Mouse (Mus musculus) liver, adult 2 months (tissue): ENCODE measurements around the gene Ap4m1. TPM values are rescaled to one million over a fixed set of nuclear protein-coding genes. Genes with fewer than 3 reads are reported as not detected.

Source experiments
- DNase-seq: peaks from one replicate; pipeline ENCODE4 v3.0.0-alpha.2; 2011; ENCODE audit warnings: low read depth, low spot score; ENCODE audit errors: extremely low read depth
- H3K27ac ChIP-seq: fragments of 200-500 bp; replicated peaks from 2 replicates; pipeline ENCODE4 v1.5.1; 2012; ENCODE audit warnings: low read depth, mild to moderate bottlenecking, control low read depth, inconsistent platforms, low read length; ENCODE audit not compliant: insufficient read depth
- H3K27me3 ChIP-seq: fragments of 200-500 bp; 2 replicates; pipeline ENCODE4 v1.6.1; 2012; ENCODE audit warnings: mild to moderate bottlenecking, moderate library complexity, low read length, inconsistent platforms; ENCODE audit not compliant: control insufficient read depth, insufficient read depth
- H3K36me3 ChIP-seq: fragments of 200-500 bp; 2 replicates; pipeline ENCODE4 v1.6.1; 2012; ENCODE audit warnings: low read length, inconsistent platforms; ENCODE audit not compliant: control insufficient read depth, insufficient read depth
- H3K4me1 ChIP-seq: fragments of 200-500 bp; 2 replicates; pipeline ENCODE4 v1.6.1; 2011; ENCODE audit warnings: low read length; ENCODE audit not compliant: control insufficient read depth, insufficient read depth
- H3K4me3 ChIP-seq: fragments of 200-500 bp; 2 replicates; pipeline ENCODE4 v1.5.1; 2011; ENCODE audit warnings: low read depth, mild to moderate bottlenecking, control low read depth, low read length, moderate library complexity; ENCODE audit not compliant: insufficient read depth
- H3K79me2 ChIP-seq: fragments of 200-500 bp; 2 replicates; pipeline ENCODE4 v1.6.1; 2012; ENCODE audit warnings: inconsistent platforms, mild to moderate bottlenecking, low read length, moderate library complexity; ENCODE audit not compliant: control insufficient read depth, insufficient read depth
- H3K9ac ChIP-seq: fragments of 200-500 bp; 2 replicates; pipeline ENCODE4 v1.6.1; 2012; ENCODE audit warnings: low read depth, mild to moderate bottlenecking, control low read depth, inconsistent platforms, low read length
- CTCF ChIP-seq: fragments of 200-500 bp; IDR thresholded peaks from 2 replicates; pipeline ENCODE4 v1.5.1; 2011; ENCODE audit warnings: low read depth, low read length, control low read depth
- POLR2A ChIP-seq: fragments of 200-500 bp; IDR thresholded peaks from 2 replicates; pipeline ENCODE4 v1.6.1; 2011; ENCODE audit warnings: low read length, control low read depth; ENCODE audit not compliant: insufficient read depth; ENCODE audit errors: extremely low read depth
- WGBS: fragments of 180-500 bp; shearing (Covaris S2); methylation state at CpG from one replicate; pipeline ENCODE4 v1.1.7; 2018; 5-methylcytosine and 5-hydroxymethylcytosine counted together
- polyA plus RNA-seq: library from polyadenylated mRNA; depleted of rRNA; stranded (reverse); fragments of >200 nt; gene quantifications from 2 replicates; pipeline ENCODE4 v1.2.3, GENCODE M21; 2012; rRNA removed
- total RNA-seq: library from RNA; depleted of rRNA; stranded (reverse); fragments of >200 nt; gene quantifications from 2 replicates; pipeline ENCODE4 v1.2.3, GENCODE M21; 2014; rRNA removed

Ap4m1 gene
- total and polyA plus RNA-seq, 2 experiments = 9.6 to 14.8 TPM

GRCm38 (mm10) chr5:138223287-138223686 lies 51.5 kb downstream of the Ap4m1 start:
- no peaks in the 10 kb centered on the region for H3K4me1 ChIP-seq
- no peak overlapping the region for H3K27ac ChIP-seq
- TF ChIP-seq CTCF (no peak), POLR2A (no peak)
- H3K36me3 ChIP-seq = no peaks in the 10 kb centered on the region
- no peak overlapping the region for H3K9ac ChIP-seq
- no peak for DNase-seq
- no peak overlapping the region for H3K4me3 ChIP-seq
- WGBS = 44% methylated on average over 3 of the region's 3 CpGs
- H3K79me2 ChIP-seq = no peaks in the 10 kb centered on the region
- no peaks in the 10 kb centered on the region for H3K27me3 ChIP-seq

- H3K36me3 ChIP-seq = no peaks in the 10 kb centered on the region
- DNase-seq = no peak
- no peak within 1 kb of the TSS for H3K4me3 ChIP-seq
- no peak within 1 kb of the TSS for H3K9ac ChIP-seq
- 59% methylated on average over 2 of the region's 2 CpGs for WGBS
- H3K27ac ChIP-seq = no peak within 1 kb of the TSS
- TF ChIP-seq CTCF (no peak), POLR2A (no peak)
- H3K27me3 ChIP-seq = no peaks in the 10 kb centered on the region
- H3K79me2 ChIP-seq = no peaks in the 10 kb centered on the region
- no peaks in the 10 kb centered on the region for H3K4me1 ChIP-seq
Observed at GRCm38 (mm10) chr5:138225700-138226099, 53.9 kb downstream of the Ap4m1 start, which contains the start of gene Nxpe5. Nxpe5 (plus strand) TSS chr5:138225898.

GRCm38 (mm10) chr5:138226491-138226890 lies 54.7 kb downstream of the Ap4m1 start:
- DNase-seq = no peak
- H3K27me3 ChIP-seq = no peaks in the 10 kb centered on the region
- H3K4me3 ChIP-seq = no peak overlapping the region
- no peak overlapping the region for H3K9ac ChIP-seq
- H3K36me3 ChIP-seq = no peaks in the 10 kb centered on the region
- no peak overlapping the region for H3K27ac ChIP-seq
- WGBS = 83% methylated on average over 4 of the region's 4 CpGs
- H3K79me2 ChIP-seq = no peaks in the 10 kb centered on the region
- TF ChIP-seq CTCF = no peak
- no peak for TF ChIP-seq POLR2A
- H3K4me1 ChIP-seq = no peaks in the 10 kb centered on the region

GRCm38 (mm10) chr5:138227367-138227766 lies 55.6 kb downstream of the Ap4m1 start:
- Histone ChIP-seq H3K27ac (no peak overlapping the region), H3K36me3 (no peaks in the 10 kb centered on the region), H3K9ac (no peak overlapping the region), H3K27me3 (no peaks in the 10 kb centered on the region), H3K4me1 (no peaks in the 10 kb centered on the region), H3K79me2 (no peaks in the 10 kb centered on the region), H3K4me3 (no peak overlapping the region)
- WGBS = 59% methylated on average over 2 of the region's 2 CpGs
- TF ChIP-seq POLR2A (no peak), CTCF (no peak)
- peak; percentile 8 for DNase-seq

GRCm38 (mm10) chr5:138228026-138228425 lies 56.2 kb downstream of the Ap4m1 start:
- Histone ChIP-seq H3K9ac (no peak overlapping the region), H3K36me3 (no peaks in the 10 kb centered on the region), H3K4me1 (no peaks in the 10 kb centered on the region), H3K27ac (no peak overlapping the region), H3K27me3 (no peaks in the 10 kb centered on the region), H3K4me3 (no peak overlapping the region), H3K79me2 (no peaks in the 10 kb centered on the region)
- TF ChIP-seq CTCF = peak; percentile 78
- no peak for TF ChIP-seq POLR2A
- WGBS = 49% methylated on average over 3 of the region's 3 CpGs
- DNase-seq = peak; percentile 16

- H3K27me3 ChIP-seq = no peaks in the 10 kb centered on the region
- no peaks in the 10 kb centered on the region for H3K36me3 ChIP-seq
- no peak for TF ChIP-seq CTCF
- no peak for TF ChIP-seq POLR2A
- no peaks in the 10 kb centered on the region for H3K4me1 ChIP-seq
- no peak for DNase-seq
- WGBS = 81% methylated on average over 3 of the region's 3 CpGs
- H3K4me3 ChIP-seq = no peak overlapping the region
- H3K79me2 ChIP-seq = no peaks in the 10 kb centered on the region
- no peak overlapping the region for H3K27ac ChIP-seq
- H3K9ac ChIP-seq = no peak overlapping the region
Observed at GRCm38 (mm10) chr5:138229511-138229910, 57.7 kb downstream of the Ap4m1 start.

Other genes with a start within 250 kb of the Ap4m1 start
- gene Gjc3, start 208.9 kb upstream of the Ap4m1 start, total RNA-seq = 0.47 and 0.55 TPM in 2 replicates
- gene Gjc3, start 208.9 kb upstream of the Ap4m1 start, polyA plus RNA-seq = 0.18 and 0.44 TPM in 2 replicates
- gene Azgp1, start 190.5 kb upstream of the Ap4m1 start, total RNA-seq = 1,462 and 1,614 TPM in 2 replicates
- 1,097 and 1,209 TPM in 2 replicates for gene Azgp1, start 190.5 kb upstream of the Ap4m1 start, polyA plus RNA-seq
- not detected in 2 replicates for gene Smok3a, start 150.7 kb upstream of the Ap4m1 start, total RNA-seq
- gene Smok3a, start 150.7 kb upstream of the Ap4m1 start, polyA plus RNA-seq = not detected in 2 replicates
- gene Smok3b, start 150.6 kb upstream of the Ap4m1 start, total RNA-seq = 0.37 TPM in 1 of 2 replicates, not detected in the other
- gene Smok3b, start 150.6 kb upstream of the Ap4m1 start, polyA plus RNA-seq = not detected in 2 replicates
- not detected in 2 replicates for gene Smok3c, start 118.8 kb upstream of the Ap4m1 start, total RNA-seq
- gene Smok3c, start 118.8 kb upstream of the Ap4m1 start, polyA plus RNA-seq = not detected in 2 replicates
- 22.2 and 24.3 TPM in 2 replicates for gene Zkscan1, start 86.9 kb upstream of the Ap4m1 start, total RNA-seq
- 3.1 and 3.9 TPM in 2 replicates for gene Zkscan1, start 86.9 kb upstream of the Ap4m1 start, polyA plus RNA-seq
- gene Zscan21, start 55.1 kb upstream of the Ap4m1 start, total RNA-seq = 8.9 and 10.2 TPM in 2 replicates
- gene Zscan21, start 55.1 kb upstream of the Ap4m1 start, polyA plus RNA-seq = 6.0 and 6.8 TPM in 2 replicates
- 3.5 and 3.8 TPM in 2 replicates for gene Zfp113, start 16.3 kb upstream of the Ap4m1 start, total RNA-seq
- gene Zfp113, start 16.3 kb upstream of the Ap4m1 start, polyA plus RNA-seq = 3.6 and 4.2 TPM in 2 replicates
- 61.9 and 74.4 TPM in 2 replicates for gene Cops6, start 10.9 kb upstream of the Ap4m1 start, total RNA-seq
- 109 and 118 TPM in 2 replicates for gene Cops6, start 10.9 kb upstream of the Ap4m1 start, polyA plus RNA-seq
- 11.0 and 14.8 TPM in 2 replicates for gene Mcm7, start 420 bp downstream of the Ap4m1 start, total RNA-seq
- gene Mcm7, start 420 bp downstream of the Ap4m1 start, polyA plus RNA-seq = 9.7 and 12.4 TPM in 2 replicates
- 14.2 and 14.9 TPM in 2 replicates for gene Taf6, start 15.4 kb downstream of the Ap4m1 start, total RNA-seq
- 29.9 and 32.7 TPM in 2 replicates for gene Taf6, start 15.4 kb downstream of the Ap4m1 start, polyA plus RNA-seq
- 4.9 and 5.0 TPM in 2 replicates for gene Cnpy4, start 15.5 kb downstream of the Ap4m1 start, total RNA-seq
- gene Cnpy4, start 15.5 kb downstream of the Ap4m1 start, polyA plus RNA-seq = 1.3 and 1.7 TPM in 2 replicates
- gene Mblac1, start 22.3 kb downstream of the Ap4m1 start, total RNA-seq = 1.0 and 1.1 TPM in 2 replicates
- 2.1 and 2.7 TPM in 2 replicates for gene Mblac1, start 22.3 kb downstream of the Ap4m1 start, polyA plus RNA-seq
- gene Nxpe5, start 53.9 kb downstream of the Ap4m1 start, total RNA-seq = not detected in 2 replicates
- gene Nxpe5, start 53.9 kb downstream of the Ap4m1 start, polyA plus RNA-seq = 0.04 and 0.07 TPM in 2 replicates
- gene Lamtor4, start 83.5 kb downstream of the Ap4m1 start, total RNA-seq = 99.9 and 105 TPM in 2 replicates
- gene Lamtor4, start 83.5 kb downstream of the Ap4m1 start, polyA plus RNA-seq = 177 and 206 TPM in 2 replicates
- gene BC037034, start 92.0 kb downstream of the Ap4m1 start, total RNA-seq = 3.1 and 3.2 TPM in 2 replicates
- gene BC037034, start 92.0 kb downstream of the Ap4m1 start, polyA plus RNA-seq = 16.8 and 24.1 TPM in 2 replicates
- gene Gal3st4, start 100.8 kb downstream of the Ap4m1 start, total RNA-seq = not detected in 2 replicates
- gene Gal3st4, start 100.8 kb downstream of the Ap4m1 start, polyA plus RNA-seq = not detected in 2 replicates
- gene Gm43720, start 108.0 kb downstream of the Ap4m1 start, total RNA-seq = not detected in 2 replicates
- gene Gm43720, start 108.0 kb downstream of the Ap4m1 start, polyA plus RNA-seq = not detected in 2 replicates
- 0.09 TPM in 1 of 2 replicates, not detected in the other for gene Gpc2, start 108.0 kb downstream of the Ap4m1 start, total RNA-seq
- gene Gpc2, start 108.0 kb downstream of the Ap4m1 start, polyA plus RNA-seq = 0.15 and 0.18 TPM in 2 replicates
- 0.07 and 0.09 TPM in 2 replicates for gene Stag3, start 108.2 kb downstream of the Ap4m1 start, total RNA-seq
- gene Stag3, start 108.2 kb downstream of the Ap4m1 start, polyA plus RNA-seq = 0.09 TPM in 1 of 2 replicates, not detected in the other
- gene Pvrig, start 170.0 kb downstream of the Ap4m1 start, total RNA-seq = 0.92 and 0.94 TPM in 2 replicates
- gene Pvrig, start 170.0 kb downstream of the Ap4m1 start, polyA plus RNA-seq = 0.25 and 0.50 TPM in 2 replicates